14 mouse cellular contexts compared by ENCODE assay signal in the genomic region with DNA sequence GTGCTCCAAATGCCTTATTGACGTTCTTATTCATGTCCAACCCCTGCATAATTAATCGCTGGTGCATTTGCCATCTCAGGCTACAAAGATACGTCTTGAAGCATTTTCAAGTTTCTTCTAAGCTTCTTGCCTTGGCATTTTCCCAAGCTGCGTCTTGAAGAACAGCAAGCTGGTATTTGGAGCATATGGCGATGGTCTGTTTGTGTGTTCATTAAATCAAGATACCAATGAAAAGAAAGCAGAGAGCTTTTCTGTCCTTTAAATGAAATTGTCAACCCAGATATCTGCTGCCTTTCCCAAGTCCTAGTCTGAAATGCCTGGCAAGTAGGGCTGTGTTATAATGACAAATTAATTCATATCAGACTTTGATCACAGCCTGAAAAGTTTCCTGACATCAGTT.
A peak's percentile ranks its signal among the peaks of the same experiment; 100 is the strongest.
DNase-seq lines count a peak whose midpoint lies in the region; ATAC-seq and TF ChIP-seq lines count a peak whose summit lies in the region.
"Had no signal": no experiment of that assay in that cellular context is flagged by ENCODE, and none has a peak within 500 bp of the region (broad histone marks: within the 10 kb centered on the region; RNA-seq: fewer than 3 reads in every experiment).

No protein-coding gene starts in this region.

- no peak overlapping the region for H3K27ac ChIP-seq in left cerebral cortex, adult 2 months
- peak overlapping the region; percentile 74; the same call in 1 of the 2 replicates for H3K27ac ChIP-seq in forebrain, embryonic 14.5 days (ENCODE audit: low read depth, low read length)
- H3K27ac ChIP-seq: liver, embryonic 14.5 days had no signal

- H3K9me3 ChIP-seq in forebrain, embryonic 14.5 days (replicated peaks; ENCODE audit: control insufficient read depth, low read length) = no peaks in the 10 kb centered on the region
- H3K9me3 ChIP-seq: neural tube, embryonic 12.5 days had no signal

- H3K36me3 ChIP-seq in forebrain, embryonic 14.5 days (ENCODE audit: control insufficient read depth, insufficient read depth, low read length) = no peaks in the 10 kb centered on the region
- H3K36me3 ChIP-seq: neural tube, embryonic 12.5 days had no signal

- intact Hi-C loops in left cerebral cortex, adult 2 months (cut with DNase I) = loop anchor here (5.0 kb wide), 1 partner anchor 396 kb away; no protein-coding TSS in a partner anchor

- no peak overlapping the region for H3K9ac ChIP-seq in forebrain, embryonic 14.5 days (ENCODE audit: low read length)
- H3K9ac ChIP-seq: liver, embryonic 14.5 days; neural tube, embryonic 12.5 days had no signal

- 23% methylated on average over 5 of the region's 5 CpGs for WGBS in forebrain, embryonic 14.5 days

- peak; percentile 21; the same call in 1 of the 2 replicates for ATAC-seq in forebrain, embryonic 14.5 days
- ATAC-seq: intestine, postnatal 0 days had no signal

- no peaks in the 10 kb centered on the region for H3K27me3 ChIP-seq in forebrain, embryonic 14.5 days (replicated peaks; ENCODE audit: control insufficient read depth, insufficient read depth, low read length)
- H3K27me3 ChIP-seq: neural tube, embryonic 12.5 days had no signal

- H3K4me3 ChIP-seq in left cerebral cortex, adult 2 months = no peak overlapping the region
- no peak overlapping the region for H3K4me3 ChIP-seq in forebrain, embryonic 14.5 days (ENCODE audit: low read depth, low read length)
- H3K4me3 ChIP-seq: neural tube, embryonic 12.5 days had no signal

- H3K4me1 ChIP-seq in forebrain, embryonic 14.5 days (ENCODE audit: control insufficient read depth, insufficient read depth, low read length) = peaks cover 43% of the 10 kb centered on the region

- DNase-seq in left cerebral cortex, adult 9 months (ENCODE audit: low spot score in 2 of 2) = peak; percentile 19 to 36
- DNase-seq in left cerebral cortex, adult 2 months (ENCODE audit: extremely low spot score in 1 of 2, low spot score in 2 of 2) = no peak
- DNase-seq in brain, adult 2 months (ENCODE audit: low read depth, low spot score) = peak; percentile 77
- DNase-seq in forebrain, embryonic 14.5 days (ENCODE audit: low spot score) = peak; percentile 92
- peak; percentile 60 for DNase-seq in layer of hippocampus, adult 9-10 months (ENCODE audit: low spot score)
- DNase-seq in gastrocnemius, postnatal 4 days (ENCODE audit: low spot score in 2 of 2) = no peak
- DNase-seq in urinary bladder, postnatal 14 days (ENCODE audit: low spot score) = no peak
- no peak for DNase-seq in gastrocnemius, adult 8-10 months (ENCODE audit: low spot score in 2 of 2)
- DNase-seq: adrenal gland, postnatal 14 days; kidney, postnatal 25 days; lung, postnatal 14 days had no signal

- no peak for TF ChIP-seq CTCF in left cerebral cortex, adult 2 months (IDR thresholded peaks at IDR 0.05)

- no peak overlapping the region for H3K4me2 ChIP-seq in forebrain, embryonic 14.5 days (ENCODE audit: low read length)

Comparison
In these comparisons a context has a peak if more than half of its experiments do, and no peak if none do; other contexts are left out.
1. DNase-seq: peak in left cerebral cortex, adult 9 months (2 of 2), brain, adult 2 months (single experiment), forebrain, embryonic 14.5 days (single experiment) and layer of hippocampus, adult 9-10 months (single experiment); none in left cerebral cortex, adult 2 months (0 of 2), gastrocnemius, postnatal 4 days (0 of 2), urinary bladder, postnatal 14 days (single experiment) and gastrocnemius, adult 8-10 months (0 of 2).